Mouse (Mus musculus): ENCODE measurements around the gene Glra4. TPM values are rescaled to one million over a fixed set of nuclear protein-coding genes. Genes with fewer than 3 reads are reported as not detected.
A peak's percentile ranks its signal among the peaks of the same experiment; 100 is the strongest.

Glra4 gene
- total RNA-seq (2021), result not detected
- long read RNA-seq, experiment 1, result 0 reads
- long read RNA-seq, experiment 2, result 0 reads

DNA sequence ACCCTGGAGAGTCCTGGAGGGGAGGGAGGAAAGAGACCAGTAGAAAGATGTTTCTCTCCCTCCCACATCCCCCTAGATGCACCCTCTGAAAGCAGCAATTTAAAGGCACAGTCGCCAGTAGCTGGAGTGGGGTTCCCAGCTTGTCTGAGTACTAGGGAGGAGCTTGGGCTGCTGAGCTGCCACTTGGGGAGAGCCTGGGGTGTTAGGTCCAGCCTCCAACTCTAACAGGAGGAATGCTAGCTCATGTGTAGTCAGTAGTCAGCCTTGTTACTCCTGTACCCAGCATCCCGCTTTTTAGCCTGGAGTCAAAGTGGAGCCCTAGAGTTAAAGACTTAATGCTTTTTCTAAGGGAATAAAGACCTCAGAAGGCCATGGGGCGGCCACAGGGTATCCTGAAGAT lies at the start of gene Glra4:
Glra4 (minus strand) TSS at position 101 of the 400 bp plus-strand sequence.
- no peak for DNase-seq (ENCODE audit: low spot score in 2 of 2)

DNA sequence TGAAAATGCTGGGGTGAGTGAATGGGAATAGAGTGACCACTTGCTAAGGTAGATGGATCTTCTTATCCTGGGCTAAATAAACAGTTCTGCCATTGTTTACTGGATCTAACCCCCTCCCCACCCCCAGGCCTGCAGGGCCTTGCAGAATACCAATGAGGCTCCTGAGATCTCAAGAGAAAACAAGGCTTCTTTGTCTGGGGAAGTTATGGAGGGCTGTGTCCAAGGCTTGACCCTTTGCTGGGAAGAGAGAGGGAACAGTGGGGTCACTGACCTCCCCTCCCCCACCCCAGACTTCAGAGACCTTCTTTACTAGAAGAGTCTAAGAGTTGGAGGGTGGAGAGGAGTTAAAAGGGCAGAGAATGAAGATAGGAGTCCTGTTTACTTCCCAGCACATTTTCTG lies 48.7 kb upstream of the Glra4 start:
- DNase-seq (ENCODE audit: low spot score in 2 of 2), result no peak

DNA sequence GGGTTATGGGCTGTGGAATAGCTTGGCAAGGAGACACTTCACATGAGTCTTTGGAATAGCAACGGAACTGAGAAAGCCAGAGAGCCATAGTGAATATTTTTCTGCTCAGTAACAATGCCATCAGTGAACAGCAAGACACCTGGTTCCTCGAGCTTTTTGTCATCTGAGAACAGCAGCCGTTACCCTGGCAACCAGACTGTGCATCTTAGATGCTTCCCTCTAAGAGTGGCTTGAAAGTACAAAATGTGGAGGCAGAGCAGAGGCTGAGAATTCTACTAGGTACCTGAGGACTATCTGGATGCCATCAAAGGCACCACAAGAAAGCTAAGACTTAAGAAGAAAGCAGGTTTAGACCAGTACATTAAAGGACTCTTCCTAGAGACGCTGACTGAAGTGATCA lies 45.1 kb upstream of the Glra4 start:
- no peak for DNase-seq (ENCODE audit: low spot score in 2 of 2)

- DNase-seq (ENCODE audit: low spot score in 2 of 2), result no peak
Observed at GRCm38 (mm10) chrX:136822371-136822770, 42.4 kb upstream of the Glra4 start, which contains the start of gene Plp1. Gene Plp1, plus strand, starts transcription at chrX:136822671.

- peak; percentile 11 to 12 for DNase-seq (ENCODE audit: low spot score in 2 of 2)
Observed at GRCm38 (mm10) chrX:136820250-136820649, 40.3 kb upstream of the Glra4 start.

DNA sequence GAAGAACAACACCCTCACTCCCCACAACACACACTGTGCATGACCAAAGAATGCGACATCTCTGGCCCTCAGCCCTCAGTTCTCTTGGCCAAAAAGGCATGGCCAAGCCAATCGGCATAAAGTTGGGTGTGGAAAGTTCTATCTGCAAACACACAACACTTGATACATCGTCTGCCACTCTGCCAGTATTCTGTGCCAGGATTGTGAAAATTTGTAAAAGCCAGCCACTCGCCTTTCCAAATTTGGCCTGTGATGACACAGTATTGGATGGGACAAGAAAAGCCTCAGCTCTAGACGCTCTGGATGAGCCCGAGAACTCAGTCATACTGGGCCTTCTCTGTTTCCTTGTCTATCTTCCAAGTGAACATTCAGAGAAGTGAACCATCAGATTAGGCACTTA lies 39.8 kb upstream of the Glra4 start:
- no peak for DNase-seq (ENCODE audit: low spot score in 2 of 2)

DNA sequence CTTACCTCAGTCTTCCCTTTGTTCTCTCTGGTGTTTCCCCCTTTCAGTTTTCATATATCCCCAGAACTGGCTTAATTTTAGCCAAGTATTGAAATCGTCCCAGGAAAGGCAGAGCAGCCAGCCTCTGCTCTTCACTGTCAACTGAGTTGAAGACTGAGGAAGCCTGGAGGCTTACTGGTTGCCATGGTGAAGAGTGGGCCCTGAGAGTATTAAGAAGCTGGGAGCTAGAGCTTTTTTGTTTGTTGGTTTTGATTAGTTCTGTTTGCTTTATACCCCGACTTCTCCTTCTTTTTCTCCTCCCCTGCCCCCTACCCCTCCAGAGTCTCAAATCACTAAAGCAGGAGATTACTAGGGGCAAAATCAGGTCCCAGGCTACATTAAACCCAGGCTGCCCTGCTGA lies 17.3 kb upstream of the Glra4 start:
- no peak for DNase-seq (ENCODE audit: low spot score in 2 of 2)

DNA sequence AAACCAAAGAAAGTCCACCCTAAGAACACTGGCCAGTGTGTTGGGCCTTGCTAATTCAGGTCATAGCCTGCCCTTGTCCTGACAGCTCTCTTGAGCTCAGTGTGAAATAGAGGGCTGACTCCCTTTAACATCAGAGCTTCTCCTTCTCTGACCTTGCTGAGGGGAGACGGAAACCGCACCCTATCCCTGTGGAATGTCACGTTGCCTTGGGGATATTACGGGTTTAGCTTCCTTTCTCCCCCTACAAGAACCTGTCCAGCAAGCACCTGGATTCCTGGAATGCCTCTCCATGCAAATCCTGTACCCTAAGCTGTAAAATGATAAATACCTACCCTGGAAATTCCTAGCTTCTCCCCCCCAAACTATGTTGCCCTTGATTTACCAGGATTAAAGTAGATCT lies 9.5 kb upstream of the Glra4 start:
- no peak for DNase-seq (ENCODE audit: low spot score in 2 of 2)

DNA sequence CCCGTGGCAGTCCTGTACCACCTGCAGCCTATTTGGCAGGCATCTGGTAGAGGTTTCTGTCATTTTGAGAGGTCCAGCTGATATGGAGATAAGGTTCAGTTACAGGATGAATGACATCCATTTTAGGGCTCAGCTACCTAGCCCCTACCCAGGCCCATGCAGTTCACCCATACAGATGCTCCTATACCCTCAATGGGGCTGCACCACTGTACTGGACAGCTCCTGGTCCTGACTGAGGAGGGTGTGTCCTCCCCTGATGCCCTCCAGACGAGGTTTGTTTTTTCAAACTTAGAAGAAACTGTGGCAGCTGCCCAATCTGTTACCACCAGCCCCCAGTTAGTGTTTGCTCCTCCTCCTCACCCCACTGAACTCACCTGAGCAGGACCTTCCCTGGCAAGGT lies 679 bp downstream of the Glra4 start:
- DNase-seq (ENCODE audit: low spot score in 2 of 2), result no peak

- no peak for DNase-seq (ENCODE audit: low spot score in 2 of 2)
Observed at GRCm38 (mm10) chrX:136778046-136778445, 1.9 kb downstream of the Glra4 start.

DNA sequence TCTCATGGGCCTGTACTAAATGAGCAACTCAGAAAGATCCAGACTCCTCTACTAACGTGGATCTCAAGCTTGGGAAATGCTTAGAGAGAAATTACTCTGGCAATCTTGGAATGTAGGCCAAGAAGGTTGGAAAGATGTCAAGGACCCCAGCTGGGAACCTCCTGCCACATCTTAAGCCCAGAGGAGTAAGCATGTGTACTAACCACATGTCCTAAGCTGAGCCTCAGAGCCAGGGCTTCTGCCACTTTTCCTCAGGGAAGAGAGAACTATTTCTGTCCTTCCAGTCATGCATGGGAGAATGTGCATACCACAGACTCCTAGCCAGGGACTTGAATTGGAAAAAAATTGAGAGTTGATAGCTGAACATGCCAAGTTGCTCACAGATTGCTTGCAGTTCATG lies 6.9 kb downstream of the Glra4 start:
- DNase-seq (ENCODE audit: low spot score in 2 of 2), result no peak

- DNase-seq (ENCODE audit: low spot score in 2 of 2), result no peak
Observed at GRCm38 (mm10) chrX:136761103-136762074, 18.6 kb downstream of the Glra4 start.

- DNase-seq (ENCODE audit: low spot score in 2 of 2), result no peak
Observed at GRCm38 (mm10) chrX:136755464-136755863, 24.5 kb downstream of the Glra4 start.

- DNase-seq (ENCODE audit: low spot score in 2 of 2), result no peak
Observed at GRCm38 (mm10) chrX:136749329-136749728, 30.6 kb downstream of the Glra4 start.

DNA sequence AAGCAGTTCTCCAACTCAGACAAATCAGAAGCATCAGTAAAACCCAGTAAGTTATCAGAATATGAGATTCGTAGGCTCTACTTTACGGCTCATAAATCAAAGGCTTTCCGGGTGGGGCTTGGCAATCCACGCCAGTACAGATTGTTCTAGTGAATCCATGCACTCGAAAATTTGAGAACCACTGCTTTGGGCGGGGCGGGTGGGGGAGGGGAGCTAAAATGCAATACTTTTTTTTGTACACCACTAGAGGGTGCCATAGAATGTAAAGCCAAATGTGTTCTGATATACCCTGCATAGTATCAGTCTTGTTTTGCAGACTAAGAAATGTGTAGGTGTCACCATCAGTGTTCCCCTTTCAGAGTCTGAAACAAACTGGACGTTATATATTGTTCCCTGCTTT lies 35.3 kb downstream of the Glra4 start:
- DNase-seq (ENCODE audit: low spot score in 2 of 2), result no peak

DNA sequence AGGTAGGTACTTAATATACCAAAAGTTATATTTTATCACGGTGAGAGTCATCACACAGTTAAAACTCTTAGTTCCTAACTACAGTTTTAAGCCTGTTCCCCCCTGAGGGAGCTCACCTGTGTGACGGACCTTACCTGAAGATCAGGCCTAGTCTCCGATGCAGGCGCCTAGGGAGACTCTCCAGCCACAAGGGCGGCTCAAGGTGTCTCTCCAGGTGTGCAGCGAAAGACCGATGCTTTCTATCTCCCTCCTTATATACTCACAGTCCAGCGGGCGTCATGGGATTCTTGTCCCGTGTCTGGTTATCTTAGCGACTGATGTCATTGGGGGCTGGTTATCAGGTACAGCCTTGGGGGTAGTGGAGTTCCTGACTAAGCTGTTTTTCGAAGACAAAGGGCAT lies 36.5 kb downstream of the Glra4 start, which contains the start of gene Morf4l2:
Morf4l2 (minus strand) TSS at position 232 of the 400 bp plus-strand sequence.
- no peak for DNase-seq (ENCODE audit: low spot score in 2 of 2)

DNA sequence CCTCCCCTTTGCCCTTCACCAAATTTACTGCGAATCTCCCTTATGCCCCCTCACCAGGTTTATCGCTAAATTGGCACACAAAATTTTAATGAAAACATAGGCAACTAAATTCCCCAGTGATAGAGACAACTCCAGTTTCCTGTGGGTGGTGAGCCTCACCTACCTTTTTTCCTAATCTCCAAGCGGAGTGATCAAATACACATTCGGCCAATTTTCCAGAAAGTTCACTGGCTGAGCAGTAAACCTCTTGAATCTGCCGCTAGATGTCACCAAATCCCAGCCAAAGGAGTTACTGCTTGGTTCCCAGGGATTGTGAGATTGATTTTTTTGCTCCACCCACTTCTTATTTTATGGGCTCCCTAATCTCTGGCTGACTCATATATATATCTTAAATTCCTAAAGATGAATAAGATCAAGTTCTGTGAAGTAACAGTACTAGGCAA lies 37.3 kb downstream of the Glra4 start:
- peak in 1 of 2 experiments; percentile 7 for DNase-seq (ENCODE audit: low spot score in 2 of 2)

DNA sequence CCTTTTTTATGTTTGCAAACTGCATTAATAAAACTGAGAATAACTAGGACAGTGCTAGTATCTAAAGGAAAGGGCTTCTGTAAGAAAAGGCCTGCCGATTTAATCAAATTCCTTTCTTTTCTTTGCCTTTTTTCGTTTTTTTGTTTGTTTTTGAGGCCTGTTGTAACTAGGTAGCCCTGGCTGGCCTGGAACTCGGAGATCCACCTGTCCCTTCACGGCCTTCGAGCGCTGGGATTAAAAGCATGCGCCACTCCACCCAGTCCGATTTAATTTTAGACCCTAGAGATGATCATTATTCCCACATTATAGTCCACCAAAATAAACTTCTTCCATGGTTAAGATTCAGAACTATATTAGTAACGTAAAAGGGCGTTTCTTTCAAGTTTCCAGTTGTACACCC lies 37.7 kb downstream of the Glra4 start:
- DNase-seq (ENCODE audit: low spot score in 2 of 2), result no peak

GRCm38 (mm10) chrX:136741651-136742201 lies 38.2 kb downstream of the Glra4 start:
- DNase-seq (ENCODE audit: low spot score in 2 of 2), result peak; percentile 42 to 69

- peak; percentile 48 to 71 for DNase-seq (ENCODE audit: low spot score in 2 of 2)
Observed at GRCm38 (mm10) chrX:136740791-136741650, 38.9 kb downstream of the Glra4 start.

DNA sequence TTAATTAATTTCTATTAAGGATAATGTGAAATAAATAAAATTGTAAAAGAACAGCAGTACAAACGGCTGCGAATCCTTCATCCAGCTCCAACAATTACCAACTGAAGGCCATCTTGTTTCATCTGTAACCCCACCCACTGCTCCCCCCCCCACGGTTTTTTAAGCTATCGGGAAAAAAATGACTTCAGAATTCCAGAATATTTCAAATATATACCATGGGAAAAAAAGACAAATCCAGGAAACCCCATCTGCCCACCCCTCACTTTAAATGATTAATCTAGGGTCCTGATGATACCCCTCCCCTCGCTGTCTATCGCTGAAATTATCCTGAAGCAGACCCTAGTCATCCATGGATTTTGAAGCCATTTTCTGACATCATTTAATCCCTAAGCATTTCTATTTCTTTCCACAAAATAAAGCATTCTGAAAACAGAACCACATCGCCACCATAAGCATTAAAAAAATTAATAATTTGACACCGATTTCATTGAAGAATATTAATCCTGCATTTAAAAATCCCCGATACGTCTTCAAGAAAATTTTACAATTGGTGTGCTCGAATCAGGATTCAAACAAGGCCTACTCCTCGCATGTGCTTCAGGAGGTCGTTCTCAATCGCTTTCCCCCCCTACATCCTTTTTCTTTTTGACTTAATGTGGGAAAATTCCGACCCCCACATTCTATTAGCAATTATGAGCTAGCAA lies 39.7 kb downstream of the Glra4 start:
- DNase-seq (ENCODE audit: low spot score in 2 of 2), result no peak

Data from adrenal gland, postnatal 4 days (tissue).